In the genomic region with DNA sequence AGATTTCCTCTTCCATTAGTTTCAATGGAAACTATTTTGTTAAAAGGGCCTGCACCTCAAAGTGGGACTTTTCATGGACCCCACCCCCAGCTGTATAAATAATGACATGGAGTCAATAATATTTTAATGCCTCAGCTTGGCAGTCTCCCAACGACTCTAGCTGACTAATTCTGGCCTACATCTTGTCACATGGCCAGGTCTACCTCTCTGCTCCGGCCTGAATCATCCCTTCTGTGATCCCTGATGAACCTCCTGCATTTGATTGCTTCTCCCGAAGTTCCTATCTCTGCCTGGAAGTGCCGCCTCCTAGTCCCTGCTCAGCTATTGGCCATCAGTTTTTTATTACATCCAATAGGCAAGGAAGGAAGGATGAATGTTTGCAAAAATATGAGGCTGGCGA, we compare ENCODE assay signal across 20 mouse cellular contexts. TPM values are rescaled to one million over a fixed set of nuclear protein-coding genes. Genes with fewer than 3 reads are reported as not detected.
DNase-seq lines count a peak whose midpoint lies in the region; ATAC-seq and TF ChIP-seq lines count a peak whose summit lies in the region.
"Had no signal": no experiment of that assay in that cellular context is flagged by ENCODE, and none has a peak within 500 bp of the region (broad histone marks: within the 10 kb centered on the region; RNA-seq: fewer than 3 reads in every experiment).

No protein-coding gene starts in this region.

- WGBS in heart, embryonic 16.5 days: 42% methylated on average over 5 of the region's 5 CpGs
- WGBS in heart, embryonic 10.5 days: 75% methylated on average over 5 of the region's 5 CpGs
- WGBS in midbrain, embryonic 11.5 days: 96% methylated on average over 5 of the region's 5 CpGs
- 90% methylated on average over 5 of the region's 5 CpGs for WGBS in midbrain, embryonic 10.5 days
- 42% methylated on average over 5 of the region's 5 CpGs for WGBS in stomach, postnatal 0 days

- TF ChIP-seq CTCF in stomach, postnatal 0 days (IDR thresholded peaks at IDR 0.05; ENCODE audit: low read depth): no peak

- ATAC-seq in heart, embryonic 16.5 days (replicated peaks; ENCODE audit: extremely low read depth, insufficient read depth, low FRiP score): no peak
- ATAC-seq in midbrain, embryonic 11.5 days (ENCODE audit: low FRiP score): no peak
- peak; percentile 45 for ATAC-seq in stomach, postnatal 0 days (ENCODE audit: low FRiP score, low TSS enrichment)
- ATAC-seq: forebrain, embryonic 13.5 days had no signal

- peak; percentile 43 for DNase-seq in adrenal gland, postnatal 10 days
- no peak for DNase-seq in adrenal gland, adult 18-20 months (ENCODE audit: low spot score in 2 of 2)
- DNase-seq in heart, embryonic 10.5 days (ENCODE audit: low spot score): no peak
- peak; percentile 28 for DNase-seq in midbrain, embryonic 11.5 days (ENCODE audit: low spot score, missing footprints)
- DNase-seq in midbrain, embryonic 10.5 days (ENCODE audit: low spot score): no peak
- DNase-seq in stomach, postnatal 0 days (ENCODE audit: low spot score): peak; percentile 28
- DNase-seq in thymus, adult 18-20 months: no peak
- DNase-seq: cerebellum, adult 8-10 months; gastrocnemius, postnatal 25 days; kidney, adult 2 months; kidney, postnatal 25 days; layer of hippocampus, adult 9-11 months; right cerebral cortex, postnatal 25 days; thymus, postnatal 4 days had no signal

- H3K27ac ChIP-seq in heart, embryonic 16.5 days (ENCODE audit: low read length): no peak overlapping the region
- no peak overlapping the region for H3K27ac ChIP-seq in heart, embryonic 10.5 days
- no peak overlapping the region for H3K27ac ChIP-seq in midbrain, embryonic 11.5 days (ENCODE audit: low read depth, low read length)
- H3K27ac ChIP-seq in midbrain, embryonic 10.5 days (replicated peaks): no peak overlapping the region
- no peak overlapping the region for H3K27ac ChIP-seq in stomach, postnatal 0 days (replicated peaks)
- H3K27ac ChIP-seq: embryonic facial prominence, embryonic 15.5 days; forebrain, embryonic 13.5 days; limb, embryonic 12.5 days; liver, embryonic 14.5 days; neural tube, embryonic 13.5 days had no signal

- H3K4me2 ChIP-seq in heart, embryonic 16.5 days (ENCODE audit: low read depth, low read length): 0 out of 2 replicates have a peak overlapping the region, but pooled peaks have one; percentile 6
- no peak overlapping the region for H3K4me2 ChIP-seq in midbrain, embryonic 11.5 days
- H3K4me2 ChIP-seq in stomach, postnatal 0 days (replicated peaks; ENCODE audit: low read depth): no peak overlapping the region
- H3K4me2 ChIP-seq: embryonic facial prominence, embryonic 15.5 days; forebrain, embryonic 13.5 days; limb, embryonic 12.5 days; neural tube, embryonic 13.5 days had no signal

- H3K4me3 ChIP-seq in heart, embryonic 16.5 days (ENCODE audit: low read length): no peak overlapping the region
- H3K4me3 ChIP-seq in heart, embryonic 10.5 days: no peak overlapping the region
- H3K4me3 ChIP-seq in midbrain, embryonic 11.5 days (ENCODE audit: low read depth, low read length): no peak overlapping the region
- H3K4me3 ChIP-seq in midbrain, embryonic 10.5 days: no peak overlapping the region
- no peak overlapping the region for H3K4me3 ChIP-seq in stomach, postnatal 0 days (ENCODE audit: low read depth, low read length)
- H3K4me3 ChIP-seq: embryonic facial prominence, embryonic 15.5 days; forebrain, embryonic 13.5 days; limb, embryonic 12.5 days; neural tube, embryonic 13.5 days had no signal

- H3K4me1 ChIP-seq in heart, embryonic 16.5 days (ENCODE audit: control insufficient read depth, insufficient read depth, low read length): peaks cover 30% of the 10 kb centered on the region
- H3K4me1 ChIP-seq in heart, embryonic 10.5 days: peaks cover 28% of the 10 kb centered on the region
- H3K4me1 ChIP-seq in midbrain, embryonic 11.5 days (ENCODE audit: control insufficient read depth, insufficient read depth, low read length): peaks cover 8% of the 10 kb centered on the region; the same call in 1 of the 2 replicates
- peaks cover 33% of the 10 kb centered on the region for H3K4me1 ChIP-seq in midbrain, embryonic 10.5 days
- no peaks in the 10 kb centered on the region for H3K4me1 ChIP-seq in stomach, postnatal 0 days (replicated peaks; ENCODE audit: control insufficient read depth, insufficient read depth)

- no peaks in the 10 kb centered on the region for H3K27me3 ChIP-seq in heart, embryonic 16.5 days (ENCODE audit: control insufficient read depth, insufficient read depth, low read length)
- no peaks in the 10 kb centered on the region for H3K27me3 ChIP-seq in heart, embryonic 10.5 days (ENCODE audit: insufficient read depth, poor library complexity, severe bottlenecking)
- H3K27me3 ChIP-seq in midbrain, embryonic 11.5 days (ENCODE audit: control insufficient read depth, insufficient read depth, low read length): no peaks in the 10 kb centered on the region
- no peaks in the 10 kb centered on the region for H3K27me3 ChIP-seq in midbrain, embryonic 10.5 days (ENCODE audit: low read depth, poor library complexity, severe bottlenecking)
- no peaks in the 10 kb centered on the region for H3K27me3 ChIP-seq in stomach, postnatal 0 days (ENCODE audit: control insufficient read depth, insufficient read depth, low read length)
- H3K27me3 ChIP-seq: embryonic facial prominence, embryonic 15.5 days; forebrain, embryonic 13.5 days; limb, embryonic 12.5 days; neural tube, embryonic 13.5 days had no signal

- TF ChIP-seq EP300 in stomach, postnatal 0 days (optimal IDR thresholded peaks at IDR 0.05): no peak

- no peaks in the 10 kb centered on the region for H3K9me3 ChIP-seq in heart, embryonic 16.5 days (replicated peaks; ENCODE audit: control insufficient read depth, low read length)
- no peaks in the 10 kb centered on the region for H3K9me3 ChIP-seq in heart, embryonic 10.5 days
- H3K9me3 ChIP-seq in midbrain, embryonic 11.5 days (ENCODE audit: control insufficient read depth, low read length): no peaks in the 10 kb centered on the region
- H3K9me3 ChIP-seq in midbrain, embryonic 10.5 days (replicated peaks): 0 out of 2 replicates have a peak, but pooled peaks cover under 1% of the 10 kb centered on the region
- no peaks in the 10 kb centered on the region for H3K9me3 ChIP-seq in stomach, postnatal 0 days (ENCODE audit: control insufficient read depth, low read length)
- H3K9me3 ChIP-seq: embryonic facial prominence, embryonic 15.5 days; forebrain, embryonic 13.5 days; limb, embryonic 12.5 days; neural tube, embryonic 13.5 days had no signal

- H3K36me3 ChIP-seq in heart, embryonic 16.5 days (ENCODE audit: control insufficient read depth, insufficient read depth): peaks cover under 1% of the 10 kb centered on the region; the same call in 1 of the 2 replicates
- H3K36me3 ChIP-seq in heart, embryonic 10.5 days: peaks cover 2% of the 10 kb centered on the region
- no peaks in the 10 kb centered on the region for H3K36me3 ChIP-seq in midbrain, embryonic 11.5 days (ENCODE audit: control insufficient read depth, insufficient read depth, low read length)
- H3K36me3 ChIP-seq in midbrain, embryonic 10.5 days: peaks cover under 1% of the 10 kb centered on the region; the same call in 1 of the 2 replicates
- H3K36me3 ChIP-seq in stomach, postnatal 0 days (ENCODE audit: control insufficient read depth, insufficient read depth, low read length): no peaks in the 10 kb centered on the region
- H3K36me3 ChIP-seq: embryonic facial prominence, embryonic 15.5 days; limb, embryonic 12.5 days; neural tube, embryonic 13.5 days had no signal

- H3K9ac ChIP-seq in heart, embryonic 16.5 days (ENCODE audit: low read length): no peak overlapping the region
- H3K9ac ChIP-seq in midbrain, embryonic 11.5 days (ENCODE audit: low read length): no peak overlapping the region
- H3K9ac ChIP-seq in stomach, postnatal 0 days (ENCODE audit: low read length): no peak overlapping the region
- H3K9ac ChIP-seq: embryonic facial prominence, embryonic 15.5 days; forebrain, embryonic 13.5 days; limb, embryonic 12.5 days; liver, embryonic 14.5 days; neural tube, embryonic 13.5 days had no signal

RNA-seq across cellular contexts. Expression of gene Txlnb, which starts 2.1 kb away (rescaled TPM):
- total RNA-seq in adrenal gland, postnatal 10 days (2021): 1 to 10 TPM; 2.9 to 9.9 TPM
- total RNA-seq in adrenal gland, adult 18-20 months (2021): 1 to 10 TPM in 1 of 2 experiments, under 1 TPM in 1; 0.99 to 1.4 TPM
- 40.6 and 43.8 TPM in 2 replicates for polyA plus RNA-seq in heart, embryonic 16.5 days (2015; fragmentation: Nextera tagmentation; extraction: Ambion mirVana)
- 18.8 and 41.2 TPM in 2 replicates for polyA plus RNA-seq in heart, embryonic 10.5 days (2016; fragmentation: Nextera tagmentation; extraction: Ambion mirVana)
- polyA plus RNA-seq in midbrain, embryonic 11.5 days (2014; fragmentation: Nextera tagmentation; extraction: Ambion mirVana): 5.8 TPM in 2 replicates
- polyA plus RNA-seq in midbrain, embryonic 10.5 days (2016; fragmentation: Nextera tagmentation; extraction: Ambion mirVana): 4.4 and 4.7 TPM in 2 replicates
- 0.16 and 0.35 TPM in 2 replicates for polyA plus RNA-seq in stomach, postnatal 0 days (2015; fragmentation: Nextera tagmentation; extraction: Ambion mirVana)

Comparison
In these comparisons a context has a peak if more than half of its experiments do, and no peak if none do; other contexts are left out.
1. DNase-seq: peak in adrenal gland, postnatal 10 days (single experiment), midbrain, embryonic 11.5 days (single experiment) and stomach, postnatal 0 days (single experiment); none in adrenal gland, adult 18-20 months (0 of 2), heart, embryonic 10.5 days (single experiment), midbrain, embryonic 10.5 days (single experiment) and thymus, adult 18-20 months (0 of 2).